Mouse (Mus musculus) yolk sac, embryonic 10.5 days (tissue): ENCODE results near the gene Dbp.

Experiments used
- DNase-seq: peaks from one replicate; pipeline ENCODE4 v3.0.0-alpha.2; 2017; ENCODE audit warnings: low spot score

Dbp gene

DNA sequence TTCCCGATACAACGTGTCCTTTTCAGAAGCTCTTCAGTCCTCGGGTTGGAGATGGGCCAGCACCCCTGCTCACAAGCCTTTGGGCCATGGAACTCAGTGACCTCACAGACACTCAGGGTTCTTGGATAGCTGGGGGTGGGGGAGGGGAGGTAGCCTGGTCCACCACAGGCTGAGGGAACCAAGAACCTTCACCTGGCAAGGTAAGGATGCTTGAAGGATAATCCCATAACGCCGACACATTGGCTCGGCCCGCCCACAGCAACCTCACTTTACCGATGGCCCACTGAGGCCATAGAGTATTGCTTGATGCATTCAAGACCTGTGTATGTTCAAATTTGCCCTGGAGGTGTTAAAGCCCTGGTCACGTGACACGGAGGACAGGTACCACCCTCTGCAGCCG, 20.8 kb downstream of the Dbp start, which contains the start of gene Spaca4:
TSS of gene Spaca4 (minus strand) at position 101 of the 400 bp plus-strand sequence.
- DNase-seq: no peak

DNA sequence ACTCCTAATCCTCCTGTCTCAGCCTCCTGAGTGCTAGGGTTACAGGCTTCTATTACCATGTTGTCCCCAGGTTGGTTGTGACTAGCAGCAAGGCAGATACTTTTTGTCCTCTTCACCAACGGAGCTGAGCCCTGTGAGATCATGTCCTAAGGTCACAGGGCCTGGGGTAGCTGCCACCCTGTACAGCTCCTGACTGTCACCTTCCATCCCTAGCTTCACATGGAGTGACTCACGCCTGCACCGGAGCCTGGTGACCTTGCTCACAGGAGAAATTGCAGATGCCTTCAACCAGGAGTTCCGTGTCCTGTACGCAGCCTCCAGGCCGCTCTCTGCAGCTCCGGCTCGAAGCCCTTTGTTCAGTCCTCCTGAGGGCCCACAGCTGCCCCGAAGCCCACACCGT, 21.5 kb downstream of the Dbp start:
- no peak for DNase-seq

GRCm38 (mm10) chr7:45727625-45728024, 22.7 kb downstream of the Dbp start:
- no peak for DNase-seq

- peak; percentile 75 for DNase-seq
These were observed 26.0 kb downstream of the Dbp start for GRCm38 (mm10) chr7:45730727-45731431.

DNA sequence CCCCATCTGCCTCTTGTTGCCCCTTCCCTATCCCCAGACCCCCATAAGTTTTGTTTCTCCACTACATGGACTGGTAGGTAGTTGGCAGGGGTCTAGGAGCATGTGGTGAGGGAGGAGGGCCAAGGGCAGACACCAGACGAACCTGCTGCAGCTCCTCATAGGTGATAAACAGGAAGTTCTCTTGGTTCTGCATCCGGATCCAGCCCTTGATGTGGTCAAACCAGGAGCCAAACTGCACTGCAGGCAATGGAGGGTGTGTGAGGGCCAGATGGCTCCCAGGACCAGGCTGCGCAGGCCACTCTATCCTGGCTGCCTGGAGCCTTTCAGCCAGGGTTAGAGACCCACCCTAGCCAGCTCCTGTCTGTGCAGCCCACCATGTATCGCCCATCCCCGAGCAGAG, 28.6 kb downstream of the Dbp start:
- DNase-seq: no peak

DNA sequence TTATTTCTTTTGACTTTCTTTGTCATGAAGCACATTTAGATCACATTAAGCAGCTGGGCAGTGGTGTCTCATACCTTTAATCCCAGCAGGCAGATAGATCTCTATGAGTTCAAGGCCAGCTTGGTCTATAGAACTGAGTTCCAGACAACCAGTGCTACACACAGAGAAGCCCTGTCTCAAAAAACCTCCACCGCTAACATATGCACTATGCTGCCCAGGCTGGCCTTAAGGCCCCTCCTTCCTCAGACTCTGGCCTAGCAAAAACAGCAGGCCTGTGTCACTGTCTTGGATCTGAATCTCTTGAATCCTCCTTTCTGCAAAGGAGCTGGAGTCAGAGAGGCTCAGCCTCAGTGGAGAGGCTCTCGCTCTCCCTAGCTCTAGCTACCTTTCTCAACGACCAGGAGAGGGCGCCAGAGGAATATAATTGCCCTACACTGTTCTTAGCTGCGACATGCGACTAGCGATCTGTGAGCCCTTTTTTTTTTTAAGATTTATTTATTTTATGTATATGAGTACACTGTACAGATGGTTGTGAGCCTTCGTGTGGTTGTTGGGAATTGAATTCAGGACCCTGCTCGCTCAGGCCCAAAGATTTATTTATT, 34.4 kb downstream of the Dbp start:
- DNase-seq: peak; percentile 68

DNA sequence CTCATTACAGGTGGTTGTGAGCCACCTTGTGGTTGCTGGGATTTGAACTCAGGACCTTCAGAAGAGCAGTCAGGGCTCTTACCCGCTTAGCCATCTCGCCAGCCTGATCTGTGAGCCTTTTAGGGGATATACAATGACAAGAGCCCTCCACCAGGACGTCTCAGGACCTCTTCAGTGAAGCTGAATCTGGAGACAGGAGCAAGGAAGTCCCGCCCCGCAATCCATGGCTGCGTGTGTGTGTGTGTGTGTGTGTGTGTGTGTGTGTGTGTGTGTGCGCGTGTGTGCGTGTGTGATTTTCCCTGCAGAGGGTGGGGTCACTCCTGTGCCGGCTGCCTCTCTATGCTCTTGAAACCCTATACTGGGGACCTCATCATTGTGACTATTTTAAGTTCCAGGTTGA, 34.9 kb downstream of the Dbp start:
- DNase-seq: no peak

DNA sequence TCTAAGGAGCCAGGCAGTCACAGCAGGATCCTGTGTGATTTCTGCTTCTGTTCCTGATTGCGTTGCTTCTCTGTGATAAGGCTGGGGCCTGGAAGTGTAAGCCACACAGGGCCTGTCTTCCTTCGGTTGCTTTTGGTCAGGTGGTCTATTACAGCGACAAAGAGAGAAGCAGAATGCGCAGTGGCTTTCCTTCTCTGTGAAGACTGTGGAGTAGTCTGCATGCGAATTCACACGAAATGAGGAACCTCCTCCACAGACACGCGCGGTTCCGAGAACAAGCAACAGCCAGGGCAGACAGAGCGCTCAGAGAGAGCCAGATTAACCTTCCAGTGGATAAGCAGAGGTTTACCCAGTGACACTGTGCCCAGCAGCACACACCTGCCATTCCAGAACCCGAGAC, 36.4 kb downstream of the Dbp start:
- DNase-seq: no peak

DNA sequence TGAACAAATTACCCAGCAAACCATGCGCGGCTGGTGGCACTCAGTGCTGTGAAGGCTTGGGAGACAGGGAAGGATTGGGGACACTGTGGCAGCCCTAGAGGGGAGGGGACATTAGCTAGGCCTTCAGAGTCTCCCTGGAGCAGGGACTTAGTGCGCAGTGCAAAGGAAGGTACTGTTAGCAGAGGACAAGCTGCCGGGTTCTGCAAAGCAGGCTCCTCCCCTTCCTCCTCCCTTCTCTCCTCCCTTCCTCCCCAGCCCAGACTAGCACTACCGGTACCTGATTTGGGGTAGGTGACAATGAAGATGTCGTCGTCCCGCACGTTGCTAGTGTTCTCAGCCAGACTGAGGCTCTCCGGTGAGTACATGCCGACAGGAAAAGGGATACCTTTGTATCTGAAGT, 36.9 kb downstream of the Dbp start:
- DNase-seq: no peak

DNA sequence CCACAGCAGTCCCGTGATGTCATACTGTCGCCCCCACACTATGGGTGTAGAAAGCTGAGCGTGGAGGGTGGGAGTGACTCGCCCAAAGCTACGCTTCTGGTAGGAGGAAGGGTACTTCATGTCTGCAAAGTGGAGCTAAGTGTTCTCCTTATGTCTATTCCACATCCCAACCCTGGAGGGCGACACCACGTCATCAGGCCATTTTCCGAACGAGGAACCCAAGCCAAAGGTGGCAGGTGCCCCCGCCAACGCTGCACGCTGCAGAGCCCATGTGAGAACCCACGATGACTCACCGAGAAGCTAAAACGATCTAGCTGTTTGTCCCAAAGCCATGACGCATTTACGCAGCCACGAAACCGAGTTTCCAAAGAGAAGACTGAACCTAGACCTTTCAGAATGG, 37.5 kb downstream of the Dbp start:
- no peak for DNase-seq

DNA sequence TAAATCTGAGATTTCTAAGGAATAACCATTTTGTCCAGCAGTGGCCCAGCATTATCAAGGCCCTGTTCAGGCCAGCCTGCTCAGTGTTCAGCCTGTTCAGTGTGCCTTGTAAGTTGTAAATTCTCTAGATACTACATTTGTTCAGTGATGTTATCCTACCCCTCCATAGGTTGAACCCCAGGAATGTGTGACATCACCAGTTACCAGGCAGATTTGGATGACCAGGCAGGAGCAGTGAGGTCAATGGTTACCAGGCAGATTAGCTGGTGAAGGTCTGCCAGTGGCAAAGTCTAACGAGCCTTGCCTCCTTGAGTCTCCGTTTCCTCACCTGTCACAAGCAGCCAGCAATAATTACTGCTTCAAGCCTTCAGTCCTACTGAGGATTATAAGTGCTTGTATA, 39.5 kb downstream of the Dbp start:
- peak; percentile 66 for DNase-seq

DNA sequence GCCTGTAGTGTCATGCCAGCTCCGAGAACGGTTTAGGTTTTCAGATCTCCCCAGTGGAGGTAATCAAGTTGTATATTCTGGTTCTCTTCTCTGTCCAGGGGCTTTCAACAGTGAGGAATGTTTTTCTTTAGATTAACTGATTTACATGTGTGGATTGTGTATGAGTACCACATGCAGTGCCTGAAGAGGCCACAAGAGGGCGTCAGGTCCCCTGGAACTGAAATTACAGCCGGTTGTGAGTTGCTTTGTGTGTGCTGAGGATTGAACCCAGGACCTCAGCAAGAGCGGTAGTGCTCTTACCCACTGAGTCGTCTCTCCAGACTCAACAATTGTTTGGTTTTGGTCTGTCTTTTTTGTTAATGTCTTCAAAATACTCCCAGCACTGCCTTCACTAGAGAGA, 41.6 kb downstream of the Dbp start:
- DNase-seq: no peak

DNA sequence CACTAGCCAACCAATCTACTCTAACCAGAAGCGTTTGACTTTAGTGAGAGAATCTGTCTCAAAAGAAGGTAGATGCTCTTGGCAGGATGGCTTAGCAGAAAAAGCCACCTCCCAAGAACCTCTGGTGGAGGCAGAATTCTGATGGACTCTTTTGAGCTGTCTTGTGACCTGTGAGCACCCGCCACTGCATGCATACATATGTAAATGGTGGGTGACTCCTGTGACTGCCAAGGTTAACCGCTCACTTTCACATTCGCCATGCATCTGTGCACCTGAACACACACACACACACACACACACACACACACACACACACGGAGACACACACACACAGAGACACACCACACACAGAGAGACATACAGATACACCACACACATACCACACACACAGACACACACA, 42.6 kb downstream of the Dbp start:
- no peak for DNase-seq

DNA sequence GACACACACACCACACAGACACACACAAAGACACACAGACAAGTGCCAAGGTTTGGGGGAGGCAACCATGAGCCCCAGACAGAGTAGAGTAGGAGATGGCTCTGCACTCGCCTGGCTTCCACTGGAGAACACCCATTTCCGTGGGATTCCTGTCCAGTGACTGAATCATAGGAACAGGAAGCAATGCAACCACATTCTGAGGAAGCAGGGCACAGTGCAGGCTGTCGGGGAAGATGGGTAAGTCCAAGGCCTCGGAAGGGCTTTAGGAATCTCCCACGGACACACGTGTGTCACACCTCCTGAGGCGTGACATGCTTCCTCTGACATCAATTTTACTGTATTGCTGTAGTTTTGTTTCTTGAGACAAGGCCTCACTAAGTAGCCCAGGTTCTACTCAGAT, 43.2 kb downstream of the Dbp start:
- no peak for DNase-seq

DNA sequence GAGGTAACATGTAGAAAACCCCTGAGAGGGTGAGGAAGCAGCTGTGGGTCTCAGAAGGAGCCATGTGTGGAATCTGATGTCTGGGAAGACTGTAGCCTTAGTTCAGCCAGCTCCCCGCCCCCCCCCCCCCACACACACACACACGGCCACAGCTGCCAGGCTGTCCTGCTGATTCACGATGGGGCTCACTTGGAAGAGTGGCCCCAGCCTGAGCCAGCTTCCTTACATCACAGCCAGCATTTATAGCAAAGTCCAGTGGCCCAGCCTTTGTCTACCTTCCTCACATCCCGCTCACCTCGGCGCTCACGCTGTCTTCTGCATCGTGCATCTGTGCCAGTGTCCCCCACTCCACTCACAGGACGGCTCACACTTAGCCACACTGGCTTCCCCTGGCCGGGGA, 44.5 kb downstream of the Dbp start:
- DNase-seq: no peak

GRCm38 (mm10) chr7:45750162-45750561, 45.3 kb downstream of the Dbp start:
- peak; percentile 71 for DNase-seq

GRCm38 (mm10) chr7:45755703-45756102, 50.8 kb downstream of the Dbp start:
- no peak for DNase-seq

DNA sequence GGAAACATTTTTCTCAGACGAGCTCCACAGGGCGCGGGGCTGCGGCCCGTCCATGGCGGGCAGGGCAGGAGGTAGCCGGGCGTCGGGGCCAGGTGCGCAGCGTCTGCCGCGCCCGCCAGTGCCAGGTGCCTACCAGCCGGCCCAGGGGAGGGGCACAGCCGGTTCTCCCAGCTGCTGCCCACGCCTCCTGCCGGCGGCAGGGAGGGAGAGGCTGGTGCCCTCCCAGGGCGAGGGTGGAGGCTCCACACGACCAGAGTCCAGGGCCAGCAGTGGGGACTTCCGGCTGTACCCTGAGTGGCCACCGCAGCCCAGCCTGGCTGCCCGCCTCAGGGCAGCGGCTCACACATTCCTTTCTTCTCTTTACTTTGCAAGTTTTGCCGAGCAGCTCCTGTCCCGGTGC, 54.5 kb downstream of the Dbp start:
- no peak for DNase-seq
